Mouse (Mus musculus) CH12.LX (cell line): Measurements from ENCODE around the gene Pcsk2. TPM values are rescaled to one million over a fixed set of nuclear protein-coding genes. Genes with fewer than 3 reads are reported as not detected.

Experiments used
- DNase-seq: peaks from one replicate; pipeline ENCODE4 v3.0.0-alpha.2; 2013; ENCODE audit errors: extremely low read depth
- H3K27ac ChIP-seq: 2 replicates; pipeline ENCODE4 v1.5.1; 2012; ENCODE audit warnings: low read depth, mild to moderate bottlenecking, control low read depth, moderate library complexity; ENCODE audit not compliant: insufficient read depth
- H3K27me3 ChIP-seq: replicated peaks from 2 replicates; pipeline ENCODE3; 2012; ENCODE audit warnings: inconsistent platforms
- H3K36me3 ChIP-seq, 2 experiments: replicated peaks in 1 of 2; 2 replicates each; pipeline versions ENCODE3 to v1.6.1; 2012; ENCODE audit warnings: inconsistent platforms in 1 of 2, low read length in 1 of 2, mild to moderate bottlenecking in 1 of 2, mixed read lengths in 1 of 2, moderate library complexity in 1 of 2; ENCODE audit not compliant: control insufficient read depth in 1 of 2, insufficient read depth in 1 of 2
- H3K4me1 ChIP-seq, 2 experiments: 2 replicates each; pipeline ENCODE4 v1.6.1; 2012; ENCODE audit warnings: inconsistent platforms in 1 of 2, moderate library complexity in 1 of 2; ENCODE audit not compliant: insufficient read depth in 2 of 2, control insufficient read depth in 1 of 2
- H3K4me2 ChIP-seq: 2 replicates; pipeline ENCODE4 v1.6.1; 2012; ENCODE audit warnings: low read depth, mild to moderate bottlenecking, control low read depth; ENCODE audit not compliant: poor library complexity, insufficient read depth, severe bottlenecking
- H3K4me3 ChIP-seq, 3 experiments: fragments of 150-350 bp in 1 of 3; sonication (generic) in 1 of 3; replicated peaks in 1 of 3; 2 replicates each; pipeline versions ENCODE3 to v1.5.1; 2011 to 2012; ENCODE audit warnings: low read depth in 2 of 3, low read length in 2 of 3, mild to moderate bottlenecking in 2 of 3, moderate library complexity in 2 of 3, control low read depth in 1 of 3, improper control_type of control experiment in 1 of 3, inconsistent platforms in 1 of 3, mixed read lengths in 1 of 3; ENCODE audit not compliant: poor library complexity in 1 of 3
- H3K79me2 ChIP-seq: replicated peaks from 2 replicates; pipeline ENCODE4 v1.6.1; 2012; ENCODE audit warnings: mild to moderate bottlenecking, moderate library complexity; ENCODE audit not compliant: control insufficient read depth, poor library complexity, insufficient read depth, severe bottlenecking; ENCODE audit errors: extremely low read depth
- H3K9ac ChIP-seq: 2 replicates; pipeline ENCODE4 v1.6.1; 2012; ENCODE audit warnings: low read depth, mild to moderate bottlenecking, control low read depth, moderate library complexity; ENCODE audit not compliant: insufficient read depth
- H3K9me3 ChIP-seq: replicated peaks from 2 replicates; pipeline ENCODE3; 2012; ENCODE audit warnings: low read length, inconsistent platforms, mixed read lengths
- CHD1 ChIP-seq: IDR thresholded peaks from 2 replicates; pipeline ENCODE4 v1.6.1; 2012; ENCODE audit warnings: low read depth, low read length, improper control_type of control experiment, inconsistent platforms
- CTCF ChIP-seq, 2 experiments: IDR thresholded peaks in 1 of 2; conservative IDR thresholded peaks in 1 of 2; 2 replicates each; pipeline ENCODE4 v1.5.1; 2011 to 2012; ENCODE audit warnings: low read depth in 2 of 2, low read length in 2 of 2, improper control_type of control experiment in 1 of 2, inconsistent platforms in 1 of 2, mild to moderate bottlenecking in 1 of 2, moderate library complexity in 1 of 2
- E2F4 ChIP-seq: IDR thresholded peaks from 2 replicates; pipeline ENCODE4 v1.6.1; 2011; ENCODE audit warnings: low read depth, low read length, improper control_type of control experiment; ENCODE audit not compliant: insufficient replicate concordance
- ELF1 ChIP-seq: IDR thresholded peaks from 2 replicates; pipeline ENCODE4 v1.6.1; 2014; ENCODE audit warnings: low read depth, mild to moderate bottlenecking, inconsistent platforms, low read length, improper control_type of control experiment
- EP300 ChIP-seq: IDR thresholded peaks from 2 replicates; pipeline ENCODE4 v1.6.1; 2011; ENCODE audit warnings: low read length, improper control_type of control experiment
- GABPA ChIP-seq: IDR thresholded peaks from 2 replicates; pipeline ENCODE4 v1.6.1; 2012; ENCODE audit warnings: low read depth, low read length, improper control_type of control experiment, inconsistent platforms; ENCODE audit not compliant: insufficient replicate concordance
- HCFC1 ChIP-seq: IDR thresholded peaks from 2 replicates; pipeline ENCODE4 v1.6.1; 2012; ENCODE audit warnings: low read depth, mild to moderate bottlenecking, inconsistent platforms, low read length, improper control_type of control experiment
- JUND ChIP-seq: conservative IDR thresholded peaks from 2 replicates; pipeline ENCODE4 v1.6.1; 2011; ENCODE audit warnings: low read depth, low read length, improper control_type of control experiment
- KAT2A ChIP-seq: IDR thresholded peaks from 2 replicates; pipeline ENCODE4 v1.6.1; 2012; ENCODE audit warnings: low read length, improper control_type of control experiment, inconsistent platforms; ENCODE audit not compliant: insufficient replicate concordance
- MAFK ChIP-seq: IDR thresholded peaks from 2 replicates; pipeline ENCODE4 v1.6.1; 2011; ENCODE audit warnings: low read length, improper control_type of control experiment; ENCODE audit not compliant: insufficient replicate concordance
- MAZ ChIP-seq: IDR thresholded peaks from 2 replicates; pipeline ENCODE4 v1.6.1; 2012; ENCODE audit warnings: low read depth, mild to moderate bottlenecking, inconsistent platforms, low read length, improper control_type of control experiment, moderate library complexity
- MEF2A ChIP-seq: IDR thresholded peaks from 2 replicates; pipeline ENCODE4 v1.6.1; 2014; ENCODE audit warnings: low read depth, mild to moderate bottlenecking, inconsistent platforms, low read length, improper control_type of control experiment, borderline replicate concordance
- MXI1 ChIP-seq: IDR thresholded peaks from 2 replicates; pipeline ENCODE4 v1.6.1; 2011; ENCODE audit warnings: mild to moderate bottlenecking, low read depth, low read length, improper control_type of control experiment
- MYC ChIP-seq: IDR thresholded peaks from 2 replicates; pipeline ENCODE4 v1.6.1; 2011; ENCODE audit warnings: low read depth, mild to moderate bottlenecking, improper control_type of control experiment, low read length
- NRF1 ChIP-seq: IDR thresholded peaks from 2 replicates; pipeline ENCODE4 v1.6.1; 2014; ENCODE audit warnings: low read depth, mild to moderate bottlenecking, inconsistent platforms, low read length, improper control_type of control experiment, moderate library complexity
- POLR2AphosphoS2 ChIP-seq: IDR thresholded peaks from 2 replicates; pipeline ENCODE4 v1.6.1; 2011; ENCODE audit warnings: low read depth, low read length, improper control_type of control experiment
- RAD21 ChIP-seq: IDR thresholded peaks from 2 replicates; pipeline ENCODE4 v1.6.1; 2011; ENCODE audit warnings: low read depth, mild to moderate bottlenecking, low read length, improper control_type of control experiment, moderate library complexity
- SMC3 ChIP-seq: IDR thresholded peaks from 2 replicates; pipeline ENCODE4 v1.6.1; 2011; ENCODE audit warnings: low read depth, low read length, improper control_type of control experiment
- TBP ChIP-seq: conservative IDR thresholded peaks from 2 replicates; pipeline ENCODE4 v1.6.1; 2011; ENCODE audit warnings: low read depth, low read length, improper control_type of control experiment
- TCF12 ChIP-seq: IDR thresholded peaks from 2 replicates; pipeline ENCODE4 v1.6.1; 2014; ENCODE audit warnings: low read depth, mild to moderate bottlenecking, inconsistent platforms, low read length, improper control_type of control experiment
- UBTF ChIP-seq: IDR thresholded peaks from 2 replicates; pipeline ENCODE4 v1.6.1; 2012; ENCODE audit warnings: low read depth, mild to moderate bottlenecking, inconsistent platforms, low read length, improper control_type of control experiment, moderate library complexity
- USF1 ChIP-seq: IDR thresholded peaks from 2 replicates; pipeline ENCODE4 v1.6.1; 2014; ENCODE audit warnings: low read depth, mild to moderate bottlenecking, inconsistent platforms, low read length, improper control_type of control experiment
- ZC3H11A ChIP-seq: IDR thresholded peaks from 2 replicates; pipeline ENCODE4 v1.6.1; 2012; ENCODE audit warnings: low read depth, mild to moderate bottlenecking, inconsistent platforms, low read length, improper control_type of control experiment
- ZMIZ1 ChIP-seq: IDR thresholded peaks from 2 replicates; pipeline ENCODE4 v1.6.1; 2012; ENCODE audit warnings: low read depth, mild to moderate bottlenecking, inconsistent platforms, low read length, improper control_type of control experiment
- dilution Hi-C: fragments of 300-500 bp; cut with MboI; formaldehyde crosslinking; loops from 2 replicates; pipeline ENCODE4 v1.14.3; 2020; ENCODE audit warnings: low sequenced_read_pairs; ENCODE audit not compliant: extremely low pct_unique_long_range_greater_than_20kb, extremely low pct_ligation_motif_present
- in situ Hi-C: fragments of 300-500 bp; cut with MboI; formaldehyde crosslinking; loops from 3 replicates; pipeline ENCODE4 v1.14.3; 2019; ENCODE audit warnings: low sequenced_read_pairs, low pct_ligation_motif_present, low pct_unique_long_range_greater_than_20kb, mixed read lengths
- polyA plus RNA-seq: library from polyadenylated mRNA; unstranded; fragments of >175 nt; gene quantifications from 2 replicates; pipeline ENCODE4 v1.2.1, GENCODE M21; 2012; ENCODE audit warnings: low read depth; ENCODE audit not compliant: insufficient read length
- total RNA-seq, 2 experiments: library from RNA; depleted of rRNA; stranded (reverse); fragments of 300-350 nt in 1 of 2; fragments of >200 nt in 1 of 2; gene quantifications; 2 replicates each; pipeline ENCODE4 v1.2.3; 2012 to 2014

The Pcsk2 gene
- total and polyA plus RNA-seq, 3 experiments, result not detected

- no peaks in the 10 kb centered on the region for H3K4me1 ChIP-seq
- no peaks in the 10 kb centered on the region for H3K79me2 ChIP-seq
- no peaks in the 10 kb centered on the region for H3K9me3 ChIP-seq
- TF ChIP-seq ZC3H11A, result no peak
- no peak for TF ChIP-seq CHD1
- TF ChIP-seq CTCF (conservative IDR thresholded peaks at IDR 0.05 in 1 of 2, IDR thresholded peaks at IDR 0.05 in 1 of 2; ENCODE audit: low read depth in 2 of 2, low read length in 2 of 2), result no peak
- TF ChIP-seq TCF12, result no peak
- no peak for TF ChIP-seq MYC
- TF ChIP-seq ZMIZ1, result no peak
- TF ChIP-seq MEF2A, result no peak
- TF ChIP-seq E2F4, result no peak
- no peak for TF ChIP-seq NRF1
- TF ChIP-seq TBP, result no peak
- TF ChIP-seq USF1, result no peak
- no peak for TF ChIP-seq MAFK
- no peak for TF ChIP-seq MAZ
- no peak for TF ChIP-seq KAT2A
- TF ChIP-seq POLR2AphosphoS2, result no peak
- TF ChIP-seq JUND, result no peak
- no peak for TF ChIP-seq GABPA
- no peak for TF ChIP-seq SMC3
- H3K36me3 ChIP-seq, result no peaks in the 10 kb centered on the region
- no peak overlapping the region for H3K4me3 ChIP-seq
- no peak overlapping the region for H3K27ac ChIP-seq
- peaks cover 64% of the 10 kb centered on the region for H3K27me3 ChIP-seq
- dilution Hi-C loops (no loop called here), in situ Hi-C loops (no loop called here)
- DNase-seq, result no peak
- H3K4me2 ChIP-seq, result no peak overlapping the region
- H3K9ac ChIP-seq, result no peak overlapping the region
Observed at GRCm38 (mm10) chr2:143666785-143667184, 120.8 kb downstream of the Pcsk2 start.

- Histone ChIP-seq H3K4me3 (no peak overlapping the region), H3K79me2 (no peaks in the 10 kb centered on the region), H3K9ac (no peak overlapping the region), H3K4me2 (no peak overlapping the region), H3K4me1 (no peaks in the 10 kb centered on the region), H3K27ac (no peak overlapping the region), H3K9me3 (no peaks in the 10 kb centered on the region), H3K36me3 (no peaks in the 10 kb centered on the region), H3K27me3 (peaks cover 79% of the 10 kb centered on the region)
- dilution Hi-C loops (no loop called here), in situ Hi-C loops (no loop called here)
- DNase-seq, result no peak
- TF ChIP-seq MAFK (no peak), MEF2A (no peak), ZC3H11A (no peak), NRF1 (no peak), SMC3 (no peak), HCFC1 (no peak), RAD21 (no peak), MXI1 (no peak), UBTF (no peak), GABPA (no peak), CTCF (conservative IDR thresholded peaks at IDR 0.05 in 1 of 2, IDR thresholded peaks at IDR 0.05 in 1 of 2; ENCODE audit: low read depth in 2 of 2, low read length in 2 of 2) (no peak), EP300 (no peak), ELF1 (no peak)
Observed at GRCm38 (mm10) chr2:143677869-143678268, 131.9 kb downstream of the Pcsk2 start.
